Mouse (Mus musculus) frontal cortex, adult (tissue): Measurements from ENCODE around the gene H3f3a.

Experiments used
- ATAC-seq: cut with Nextera tagmentation; 2 replicates; pipeline ENCODE4 v1.9.2; 2017; ENCODE audit warnings: mild to moderate bottlenecking, moderate library complexity, mixed read lengths; ENCODE audit not compliant: low TSS enrichment

Gene H3f3a

DNA sequence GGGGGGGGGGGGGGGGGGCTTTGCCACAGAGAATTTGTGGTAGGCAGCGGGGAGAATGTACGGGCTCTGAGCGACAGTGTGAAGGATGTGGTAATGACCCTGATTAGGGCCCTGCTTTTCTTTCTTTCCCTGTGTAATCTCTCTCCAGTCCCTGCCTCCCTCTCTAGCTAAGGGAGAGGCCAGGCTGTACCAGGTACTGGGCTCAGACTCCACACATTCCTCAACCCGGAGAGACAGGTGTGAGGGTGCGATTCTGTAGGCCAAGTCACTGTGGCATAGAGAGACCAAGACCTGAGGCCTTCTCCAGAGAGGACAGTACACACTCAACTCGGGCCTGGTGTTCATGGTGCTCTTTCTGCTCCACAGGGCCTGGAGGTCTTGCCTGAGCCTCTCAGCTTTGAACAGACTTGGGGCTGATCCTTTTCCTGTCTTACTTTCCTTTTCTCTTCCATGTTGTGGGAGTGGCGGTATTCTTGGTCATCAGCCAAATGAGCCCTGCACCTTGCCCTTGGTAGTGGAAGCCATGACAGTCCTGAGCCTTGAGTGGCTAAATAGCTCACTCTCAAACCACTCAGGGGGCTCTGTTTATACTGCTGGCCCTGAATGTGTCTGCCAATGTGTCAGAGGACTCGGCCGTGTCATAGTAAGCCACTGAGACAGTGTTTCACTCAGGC lies 30.7 kb downstream of the H3f3a start:
- ATAC-seq: no peak

GRCm38 (mm10) chr1:180781250-180781649 lies 32.5 kb downstream of the H3f3a start:
- ATAC-seq: no peak

GRCm38 (mm10) chr1:180780291-180780690 lies 33.5 kb downstream of the H3f3a start:
- no peak for ATAC-seq

DNA sequence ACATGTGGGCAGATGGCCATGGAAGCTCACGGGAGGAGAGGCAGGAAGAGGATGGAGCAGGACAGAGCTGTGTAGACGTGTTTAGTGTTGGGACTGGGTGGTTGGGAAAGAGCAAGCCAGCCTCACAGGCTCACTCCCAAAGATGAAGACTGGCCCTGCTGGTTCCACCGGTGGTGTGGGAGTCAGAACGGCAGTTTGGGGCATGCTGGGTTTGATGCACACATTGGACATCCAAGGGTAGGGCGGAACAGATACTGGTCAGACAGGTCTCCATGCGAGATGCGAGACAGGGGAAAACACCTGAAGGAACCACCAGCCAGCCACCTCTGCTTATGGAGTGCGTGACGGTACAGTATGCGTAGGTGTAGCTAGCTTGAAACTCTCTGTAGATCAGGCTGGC lies 34.8 kb downstream of the H3f3a start:
- ATAC-seq: no peak

DNA sequence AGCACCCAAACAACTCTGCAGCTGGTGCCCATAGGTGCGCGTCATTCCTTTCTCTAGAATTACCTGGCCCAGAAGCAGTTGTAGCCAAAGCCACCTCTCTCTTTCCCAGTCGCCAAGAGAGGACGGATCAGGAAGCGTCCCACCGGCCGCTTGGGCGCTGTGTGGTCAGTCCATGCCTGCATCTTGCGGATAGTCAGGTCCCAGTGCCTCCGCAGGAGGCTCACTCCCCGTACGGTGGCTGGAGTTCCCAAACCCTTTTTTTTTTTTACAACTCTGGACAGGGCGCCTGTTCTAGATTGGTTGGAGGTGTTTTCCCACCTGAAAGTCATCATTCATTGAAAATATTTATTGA lies 35.4 kb downstream of the H3f3a start:
- peak; percentile 46 for ATAC-seq

GRCm38 (mm10) chr1:180777660-180778402 lies 35.9 kb downstream of the H3f3a start:
- peak; percentile 89 for ATAC-seq

DNA sequence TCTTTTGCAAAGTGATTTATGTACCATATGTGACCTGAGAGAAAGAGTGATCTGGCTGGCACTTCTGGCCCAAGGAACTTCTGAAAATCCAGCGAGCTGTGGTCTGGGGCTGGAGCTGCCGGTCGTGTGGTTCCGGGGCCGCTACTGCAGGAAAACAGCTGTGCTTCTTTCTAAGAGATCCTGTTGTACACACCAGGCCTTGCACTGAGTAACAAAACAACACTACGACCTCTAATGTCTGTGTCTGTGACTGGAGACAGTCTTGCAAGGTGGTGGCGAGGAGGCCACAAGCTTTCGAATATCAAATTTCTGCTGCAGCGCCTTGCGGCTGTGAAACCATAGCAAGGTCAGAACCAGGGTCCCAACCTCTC lies 36.5 kb downstream of the H3f3a start:
- no peak for ATAC-seq

DNA sequence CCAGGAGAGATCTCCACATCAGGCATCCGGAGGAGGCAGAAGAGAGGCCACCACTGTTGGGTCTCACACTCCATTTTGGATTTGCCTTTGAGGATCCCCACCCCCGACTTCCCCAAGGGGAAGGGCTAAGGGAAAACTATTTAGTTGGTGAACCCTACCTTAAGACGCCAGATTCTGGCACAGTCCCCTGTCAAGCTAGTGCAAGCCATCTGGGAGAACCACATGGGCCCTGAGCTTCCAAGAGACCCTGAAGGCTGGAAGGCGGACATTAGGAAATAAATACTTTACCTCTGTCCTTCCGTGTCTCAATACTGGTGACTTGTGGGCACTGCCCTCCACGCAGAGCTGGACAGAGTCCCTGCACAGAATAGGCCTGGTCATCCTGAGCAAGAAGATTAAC lies 37.2 kb downstream of the H3f3a start:
- ATAC-seq: no peak

GRCm38 (mm10) chr1:180775849-180776493 lies 37.8 kb downstream of the H3f3a start:
- no peak for ATAC-seq

GRCm38 (mm10) chr1:180775317-180775716 lies 38.4 kb downstream of the H3f3a start:
- ATAC-seq: no peak

DNA sequence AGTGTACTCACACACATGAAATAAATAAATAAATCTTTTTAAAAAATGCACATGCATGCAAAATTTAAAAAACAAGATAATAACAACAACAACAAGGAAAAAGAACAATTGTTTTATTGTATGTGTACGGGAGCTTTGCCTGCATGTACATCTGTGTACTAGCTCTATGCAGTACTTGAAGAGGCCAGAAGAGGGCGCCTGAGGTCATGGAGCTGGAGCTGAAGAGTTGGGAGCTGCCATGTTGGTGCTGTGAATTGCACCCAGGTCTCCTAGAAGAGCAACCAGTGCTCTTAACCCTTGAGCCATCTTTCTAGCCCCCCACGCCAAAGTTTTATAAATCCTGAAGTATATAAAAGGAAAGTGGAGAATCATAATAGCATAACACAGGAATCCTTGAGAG lies 39.1 kb downstream of the H3f3a start:
- no peak for ATAC-seq

DNA sequence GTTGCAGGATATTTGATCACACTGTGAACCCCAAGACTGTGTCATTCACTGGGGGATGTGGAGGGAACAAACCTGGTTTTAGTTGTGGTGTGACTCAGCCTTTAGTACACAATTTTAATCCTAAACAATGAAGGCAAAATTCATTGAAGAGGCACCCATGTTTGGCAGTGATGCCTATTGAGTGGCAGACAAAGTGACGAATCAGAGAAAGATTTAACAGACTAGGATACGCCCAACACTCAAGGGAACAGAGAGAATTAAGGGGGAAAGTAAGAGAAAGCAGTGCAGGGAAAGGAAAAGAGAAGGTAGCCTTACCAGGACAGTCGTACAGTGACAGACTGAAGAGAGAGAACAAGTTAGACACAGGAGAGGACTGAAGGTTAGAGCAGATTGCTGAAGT lies 41.5 kb downstream of the H3f3a start:
- ATAC-seq: no peak

DNA sequence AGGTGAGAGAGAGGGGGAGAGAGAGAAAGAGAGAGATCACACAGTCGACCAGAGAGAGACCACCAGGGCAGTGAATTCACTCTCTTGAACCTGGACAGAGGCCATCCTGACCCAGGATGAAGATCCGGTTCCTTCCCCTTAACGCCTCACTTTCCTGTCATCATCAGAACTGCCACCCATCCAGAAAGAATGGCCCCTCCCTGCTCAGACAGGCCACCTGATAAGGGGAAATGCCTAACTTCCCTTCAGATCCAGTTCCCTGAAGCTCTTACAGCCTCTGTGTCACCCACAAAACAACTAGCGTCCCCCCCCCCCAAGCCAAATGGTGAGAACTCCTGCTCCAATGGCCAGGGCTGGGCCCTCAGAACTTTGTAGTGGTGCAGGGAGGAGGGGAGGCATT lies 42.0 kb downstream of the H3f3a start:
- no peak for ATAC-seq

- ATAC-seq: no peak
Observed at GRCm38 (mm10) chr1:180771306-180771705, 42.4 kb downstream of the H3f3a start.

GRCm38 (mm10) chr1:180768334-180769168 lies 45.2 kb downstream of the H3f3a start:
- ATAC-seq: peak; percentile 72

DNA sequence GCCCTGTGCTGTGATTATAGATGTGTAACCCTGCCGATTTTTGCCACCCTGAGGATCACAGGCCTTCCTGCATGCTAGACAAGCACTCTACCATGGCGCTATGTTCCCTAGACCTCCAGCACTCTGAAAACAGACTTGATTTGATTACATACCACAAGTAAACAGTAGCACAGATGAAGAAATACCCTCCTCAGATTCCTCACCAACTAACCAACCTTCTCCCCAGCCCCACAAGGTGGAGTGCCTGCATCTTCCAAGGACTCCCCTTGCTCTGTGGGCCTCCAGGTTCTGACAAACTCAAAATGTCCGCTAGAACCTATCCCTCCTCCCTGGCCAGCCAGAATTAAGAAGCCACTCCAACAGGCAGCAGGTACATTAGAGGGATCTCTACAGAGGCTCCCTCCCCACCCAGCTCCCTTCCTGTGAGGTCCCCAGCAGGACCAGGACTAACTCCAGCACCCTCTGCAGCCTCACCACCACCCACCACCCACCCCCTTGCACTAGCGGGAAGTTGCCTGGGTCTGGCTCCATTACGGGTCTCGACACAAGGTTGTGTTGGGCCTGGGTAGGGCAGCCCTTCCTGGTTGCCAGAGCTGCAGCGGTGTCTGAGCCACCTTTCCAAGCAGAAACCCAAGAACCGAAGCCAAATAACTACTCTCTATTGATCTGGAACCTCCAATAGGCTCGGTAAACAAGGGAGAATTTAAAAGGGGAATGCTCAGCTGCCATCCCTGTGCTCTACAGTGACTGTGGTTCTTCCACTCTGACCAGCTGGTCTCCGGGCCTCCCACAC lies 46.0 kb downstream of the H3f3a start:
- peak; percentile 6; the same call in 1 of the 2 replicates for ATAC-seq

DNA sequence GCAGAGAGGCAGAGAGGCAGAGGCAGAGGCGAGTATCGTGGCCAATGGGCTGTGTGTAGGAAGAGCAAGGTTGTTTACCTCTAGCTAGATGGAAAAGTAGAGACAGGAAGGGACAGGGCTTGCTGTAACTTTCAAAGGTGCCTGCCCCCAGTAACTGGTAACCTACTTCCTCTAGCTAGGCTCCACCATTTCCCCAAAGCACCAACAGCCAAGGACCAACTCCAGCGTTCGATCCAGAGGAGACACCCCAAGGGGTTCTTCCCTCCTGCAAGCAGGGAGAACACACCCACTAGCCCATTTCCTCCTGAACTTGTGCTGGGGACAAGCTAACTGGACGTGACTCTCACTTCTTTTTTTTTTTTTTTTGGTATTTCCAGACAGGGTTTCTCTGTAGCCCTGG lies 47.2 kb downstream of the H3f3a start:
- no peak for ATAC-seq

DNA sequence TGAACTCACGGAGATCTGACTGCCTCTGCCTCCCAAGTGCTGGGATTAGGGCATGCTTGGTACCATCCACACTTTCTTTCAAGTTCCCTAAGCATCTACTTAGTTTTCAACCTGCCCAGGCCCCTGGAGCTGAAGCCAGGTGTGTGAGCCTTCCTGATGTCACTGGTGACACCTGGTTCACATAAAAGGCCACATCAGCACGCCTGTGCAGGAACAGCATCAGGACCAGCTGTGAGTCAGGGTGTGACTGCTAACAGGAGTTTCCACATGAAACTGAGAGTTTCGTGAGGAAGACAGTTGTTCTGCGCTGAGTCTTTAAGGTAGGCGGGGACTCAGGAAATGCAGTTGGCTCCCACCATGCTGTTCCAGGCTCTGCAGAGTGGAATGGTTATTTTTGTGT lies 48.4 kb downstream of the H3f3a start:
- no peak for ATAC-seq

DNA sequence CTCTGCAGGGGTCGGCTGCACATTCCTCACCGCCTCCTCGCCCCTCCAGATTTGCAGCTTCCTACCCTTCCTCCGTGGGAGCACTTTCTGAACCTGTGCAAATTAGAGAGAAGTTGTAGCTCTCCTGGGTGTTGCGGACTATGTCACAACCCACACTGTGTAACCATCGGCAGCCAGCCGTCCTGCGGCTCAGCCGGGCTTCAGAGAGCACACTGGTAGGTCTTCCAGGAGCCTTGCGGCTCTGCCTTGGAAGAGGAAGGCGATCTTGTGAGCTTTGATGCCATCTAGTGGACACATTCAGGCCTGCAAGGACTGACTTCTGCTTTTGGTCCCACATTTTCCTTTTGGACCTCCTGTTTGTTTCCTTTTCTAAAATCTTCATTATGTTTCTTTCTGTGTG lies 49.9 kb downstream of the H3f3a start:
- ATAC-seq: peak; percentile 86

- ATAC-seq: no peak
Observed at GRCm38 (mm10) chr1:180763307-180763706, 50.4 kb downstream of the H3f3a start.

- ATAC-seq: no peak
Observed at GRCm38 (mm10) chr1:180762679-180763078, 51.1 kb downstream of the H3f3a start.
